Mouse (Mus musculus): Measurements from ENCODE around the gene Aspscr1. TPM values are rescaled to one million over a fixed set of nuclear protein-coding genes. Genes with fewer than 3 reads are reported as not detected.

Gene Aspscr1
- 144 and 145 TPM in 2 replicates for polyA plus RNA-seq (2015; fragmentation: Nextera tagmentation; extraction: Ambion mirVana)

DNA sequence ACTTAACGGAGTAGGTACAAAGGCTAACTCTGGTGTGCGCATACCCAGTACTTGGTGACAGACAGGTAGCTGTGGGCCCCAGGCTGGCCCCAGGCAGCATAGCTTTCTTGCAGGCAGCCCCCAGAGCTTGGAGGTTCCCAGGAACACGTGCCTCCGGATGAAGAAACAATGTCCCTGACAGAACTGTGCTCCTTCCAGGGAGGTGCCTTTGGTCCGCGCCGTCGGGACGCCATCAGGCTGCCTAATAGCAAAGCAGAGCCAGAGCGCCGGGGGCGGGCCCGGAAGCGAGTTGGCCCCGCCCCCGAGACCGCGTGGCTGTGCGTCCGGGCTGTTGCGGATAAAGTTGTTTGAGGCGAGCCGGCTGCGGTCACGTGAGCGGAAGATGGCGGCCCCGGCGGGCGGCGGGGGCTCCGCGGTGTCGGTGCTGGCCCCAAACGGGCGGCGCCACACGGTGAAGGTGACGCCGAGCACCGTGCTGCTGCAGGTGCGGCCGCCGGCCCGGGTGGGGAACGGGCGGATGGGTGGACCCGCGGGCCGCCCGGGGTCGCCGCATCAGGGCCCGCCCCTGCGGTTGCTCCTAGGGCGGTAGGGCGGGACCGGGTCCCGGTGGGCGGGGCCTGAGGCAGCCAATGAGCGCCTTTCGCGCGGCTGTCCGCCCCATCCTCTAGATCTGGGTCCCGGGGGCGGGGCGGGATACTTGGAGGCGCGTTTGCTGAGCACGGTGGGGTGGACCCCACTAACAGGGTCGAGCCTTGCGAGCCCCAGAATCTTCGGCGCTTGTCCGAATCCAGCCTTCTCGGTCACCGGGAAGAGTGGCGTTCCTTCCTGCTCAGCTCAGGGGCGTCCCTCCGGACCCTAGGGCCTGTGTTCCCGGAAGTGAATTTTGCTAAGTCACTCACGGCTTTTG is at the start of gene Aspscr1:
Gene Aspscr1 (plus strand): TSS at position 287 of the 907 bp plus-strand sequence.
- H3K9me3 ChIP-seq (replicated peaks; ENCODE audit: control insufficient read depth, low read length, poor library complexity, severe bottlenecking): no peaks in the 10 kb centered on the region
- WGBS: 2% methylated on average over 67 of the region's 83 CpGs
- peak within 1 kb of the TSS; percentile 68 for H3K4me3 ChIP-seq (ENCODE audit: low read depth, low read length)
- ATAC-seq: peak; percentile 96
- peak within 1 kb of the TSS; percentile 91 for H3K27ac ChIP-seq (ENCODE audit: low read length)
- 0 out of 2 replicates have a peak, but pooled peaks cover 6% of the 10 kb centered on the region for H3K36me3 ChIP-seq (ENCODE audit: control insufficient read depth, insufficient read depth, low read length)
- peaks cover 17% of the 10 kb centered on the region for H3K4me1 ChIP-seq (ENCODE audit: control insufficient read depth, insufficient read depth, low read length)
- H3K4me2 ChIP-seq (ENCODE audit: low read length): peak within 1 kb of the TSS; percentile 91
- no peaks in the 10 kb centered on the region for H3K27me3 ChIP-seq (ENCODE audit: control insufficient read depth, insufficient read depth, low read depth, low read length)
- H3K9ac ChIP-seq (ENCODE audit: low read depth, low read length): peak within 1 kb of the TSS; percentile 84

- 13% methylated on average over 30 of the region's 30 CpGs for WGBS
- peak overlapping the region; percentile 81 for H3K9ac ChIP-seq (ENCODE audit: low read depth, low read length)
- H3K4me1 ChIP-seq (ENCODE audit: control insufficient read depth, insufficient read depth, low read length): peaks cover 16% of the 10 kb centered on the region
- H3K4me2 ChIP-seq (ENCODE audit: low read length): peak overlapping the region; percentile 97
- H3K27ac ChIP-seq (ENCODE audit: low read length): peak overlapping the region; percentile 79
- H3K9me3 ChIP-seq (replicated peaks; ENCODE audit: control insufficient read depth, low read length, poor library complexity, severe bottlenecking): no peaks in the 10 kb centered on the region
- peak; percentile 40; the same call in 1 of the 2 replicates for ATAC-seq
- H3K4me3 ChIP-seq (ENCODE audit: low read depth, low read length): peak overlapping the region; percentile 96
- peaks cover 19% of the 10 kb centered on the region for H3K36me3 ChIP-seq (ENCODE audit: control insufficient read depth, insufficient read depth, low read length)
- H3K27me3 ChIP-seq (ENCODE audit: control insufficient read depth, insufficient read depth, low read depth, low read length): no peaks in the 10 kb centered on the region
Measured at GRCm38 (mm10) chr11:120623961-120624679, 48.7 kb upstream of the Aspscr1 start.

DNA sequence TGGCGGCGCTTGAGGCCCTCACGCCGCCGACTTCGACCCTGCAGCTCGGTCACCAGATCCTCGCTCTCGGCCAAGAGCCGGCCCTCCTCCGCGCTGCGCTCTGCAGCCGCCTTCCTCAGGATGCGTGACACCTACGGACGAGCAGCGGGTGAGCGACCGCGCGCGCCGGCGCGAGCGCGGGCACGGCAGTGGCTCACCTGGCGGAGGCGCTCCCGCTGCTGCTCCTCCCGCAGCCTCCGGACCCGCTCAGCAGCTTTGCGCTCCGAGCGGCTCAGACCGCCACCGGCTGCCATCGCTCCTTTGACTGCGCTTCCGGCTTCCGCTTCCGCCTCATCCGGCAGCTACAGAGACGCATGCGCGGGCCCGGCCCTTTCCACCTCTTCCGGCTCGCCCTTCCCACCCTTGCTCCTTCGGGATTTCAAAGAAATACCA is 48.1 kb upstream of the Aspscr1 start:
- H3K9me3 ChIP-seq (replicated peaks; ENCODE audit: control insufficient read depth, low read length, poor library complexity, severe bottlenecking): no peaks in the 10 kb centered on the region
- peak overlapping the region; percentile 81 for H3K9ac ChIP-seq (ENCODE audit: low read depth, low read length)
- ATAC-seq: peak; percentile 85
- H3K27me3 ChIP-seq (ENCODE audit: control insufficient read depth, insufficient read depth, low read depth, low read length): no peaks in the 10 kb centered on the region
- H3K4me2 ChIP-seq (ENCODE audit: low read length): peak overlapping the region; percentile 97
- peak overlapping the region; percentile 79 for H3K27ac ChIP-seq (ENCODE audit: low read length)
- WGBS: under 1% methylated on average over 43 of the region's 53 CpGs
- peaks cover 22% of the 10 kb centered on the region for H3K36me3 ChIP-seq (ENCODE audit: control insufficient read depth, insufficient read depth, low read length)
- H3K4me1 ChIP-seq (ENCODE audit: control insufficient read depth, insufficient read depth, low read length): peaks cover 17% of the 10 kb centered on the region
- peak overlapping the region; percentile 96 for H3K4me3 ChIP-seq (ENCODE audit: low read depth, low read length)

DNA sequence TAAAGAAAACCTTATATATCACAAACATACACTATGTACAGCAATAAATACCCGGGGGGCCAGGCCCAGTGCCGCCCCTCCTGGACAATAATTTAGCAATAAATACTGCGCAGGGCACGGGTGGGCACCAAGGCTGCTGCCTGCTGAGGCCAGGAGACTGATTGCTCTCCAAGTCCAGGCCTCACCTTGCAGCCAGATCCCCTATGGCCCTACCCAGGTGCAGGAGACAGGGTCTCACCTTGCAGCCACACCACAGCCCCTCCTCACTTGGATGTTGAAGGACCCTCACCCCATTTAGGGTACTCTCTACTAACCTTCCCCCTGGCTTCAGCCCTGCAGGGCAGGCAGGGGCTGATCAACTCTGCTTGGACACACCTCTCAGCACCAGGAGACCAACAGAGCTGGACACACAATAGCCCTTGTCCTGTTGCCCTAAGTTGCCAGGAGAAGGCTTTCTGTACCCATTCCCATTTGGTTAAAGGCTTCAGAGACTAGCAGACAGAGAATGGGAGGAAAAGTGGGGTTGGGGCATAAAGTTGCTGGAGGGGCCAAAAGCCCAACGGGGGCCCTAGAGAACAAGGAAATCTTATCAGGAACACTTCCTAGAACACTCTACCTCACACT is 47.5 kb upstream of the Aspscr1 start, which contains the start of gene Sirt7:
Gene Sirt7 (minus strand): TSS at position 89 of the 624 bp plus-strand sequence.
- WGBS: 19% methylated on average over 5 of the region's 5 CpGs
- Histone ChIP-seq H3K4me2 (ENCODE audit: low read length) (peak within 1 kb of the TSS; percentile 97), H3K4me3 (ENCODE audit: low read depth, low read length) (peak within 1 kb of the TSS; percentile 96), H3K36me3 (ENCODE audit: control insufficient read depth, insufficient read depth, low read length) (peaks cover 17% of the 10 kb centered on the region), H3K9ac (ENCODE audit: low read depth, low read length) (peak within 1 kb of the TSS; percentile 81), H3K4me1 (ENCODE audit: control insufficient read depth, insufficient read depth, low read length) (peaks cover 23% of the 10 kb centered on the region), H3K27ac (ENCODE audit: low read length) (peak within 1 kb of the TSS; percentile 79), H3K27me3 (ENCODE audit: control insufficient read depth, insufficient read depth, low read depth, low read length) (no peaks in the 10 kb centered on the region), H3K9me3 (replicated peaks; ENCODE audit: control insufficient read depth, low read length, poor library complexity, severe bottlenecking) (no peaks in the 10 kb centered on the region)
- peak; percentile 41 for ATAC-seq

DNA sequence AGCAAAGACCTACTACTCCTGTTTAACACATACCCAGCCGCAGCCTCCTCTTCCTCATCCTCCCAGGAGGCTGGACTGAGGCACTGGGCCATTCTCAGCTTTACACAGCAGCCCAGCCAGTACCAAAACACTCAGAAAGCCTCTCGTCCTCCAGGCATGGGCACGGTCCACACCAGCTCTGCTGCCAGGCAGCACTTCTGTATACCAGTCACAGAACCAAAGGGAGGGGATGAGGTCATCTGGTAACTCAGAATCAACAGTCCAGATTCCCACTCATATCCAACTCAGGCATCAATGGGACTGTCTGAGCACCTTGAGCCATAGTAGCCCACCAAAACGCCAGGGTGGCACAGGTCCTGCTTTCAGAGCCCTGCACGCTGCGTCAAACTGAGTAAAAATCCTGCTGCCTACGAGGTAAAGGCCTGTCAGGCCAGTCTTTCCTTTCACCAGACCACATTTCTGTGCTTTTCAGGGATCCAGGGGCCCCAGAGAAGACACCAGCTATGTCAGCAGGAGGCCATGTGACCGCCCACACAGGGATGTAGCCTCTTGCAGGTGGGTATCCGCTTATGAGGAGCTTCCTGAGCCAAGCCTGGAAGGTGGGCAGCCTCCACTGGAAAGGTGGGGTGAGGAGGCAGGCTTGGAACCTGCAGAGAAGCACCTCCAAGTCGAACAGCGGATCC is 45.8 kb upstream of the Aspscr1 start:
- Histone ChIP-seq H3K9me3 (replicated peaks; ENCODE audit: control insufficient read depth, low read length, poor library complexity, severe bottlenecking) (no peaks in the 10 kb centered on the region), H3K27ac (ENCODE audit: low read length) (no peak overlapping the region), H3K4me3 (ENCODE audit: low read depth, low read length) (no peak overlapping the region), H3K4me2 (ENCODE audit: low read length) (no peak overlapping the region), H3K9ac (ENCODE audit: low read depth, low read length) (no peak overlapping the region), H3K4me1 (ENCODE audit: control insufficient read depth, insufficient read depth, low read length) (peaks cover 40% of the 10 kb centered on the region), H3K27me3 (ENCODE audit: control insufficient read depth, insufficient read depth, low read depth, low read length) (no peaks in the 10 kb centered on the region), H3K36me3 (ENCODE audit: control insufficient read depth, insufficient read depth, low read length) (peaks cover 7% of the 10 kb centered on the region)
- 93% methylated on average over 11 of the region's 11 CpGs for whole genome bisulfite sequencing
- ATAC-seq: no peak

DNA sequence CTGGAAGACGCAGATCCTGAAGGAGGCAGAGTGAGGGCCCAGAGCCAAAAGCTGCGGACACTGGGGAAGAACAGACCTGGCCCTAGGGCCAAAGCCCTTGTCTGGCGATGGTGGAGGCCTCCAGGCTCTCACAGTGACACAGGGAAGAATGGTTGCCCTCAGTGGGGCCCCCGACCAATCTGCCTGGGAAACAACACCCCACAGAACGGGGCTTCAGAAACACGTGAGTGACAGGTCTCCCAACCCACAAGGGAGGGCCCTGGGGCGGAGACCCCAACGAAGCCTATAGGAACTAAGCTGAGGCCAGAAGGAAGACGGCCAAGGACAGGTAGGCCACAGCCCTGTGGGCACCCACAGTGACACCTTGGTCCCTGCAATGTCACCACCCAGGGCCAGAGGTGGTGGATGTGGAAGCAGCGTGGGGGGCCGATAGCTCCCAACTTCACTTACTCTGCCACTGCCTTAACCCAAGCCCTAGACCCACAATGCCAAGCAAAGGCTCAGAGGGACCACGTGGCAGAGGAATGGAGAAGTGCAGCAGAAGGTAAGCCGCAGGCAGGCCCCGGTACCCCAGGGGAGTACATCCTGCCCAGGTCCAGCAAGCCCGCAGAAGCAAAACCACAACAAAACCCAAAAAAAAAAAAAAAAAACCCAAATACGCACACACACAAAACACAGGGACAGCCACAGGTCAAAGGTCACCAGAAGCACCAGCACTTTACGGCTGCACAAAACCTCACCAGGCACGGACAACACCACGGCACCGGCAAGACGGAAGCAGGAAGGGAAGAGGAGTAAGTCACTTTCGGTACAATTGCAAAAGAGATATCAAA is 45.1 kb upstream of the Aspscr1 start:
- Histone ChIP-seq H3K4me1 (ENCODE audit: control insufficient read depth, insufficient read depth, low read length) (peaks cover 46% of the 10 kb centered on the region), H3K4me2 (ENCODE audit: low read length) (no peak overlapping the region), H3K9me3 (replicated peaks; ENCODE audit: control insufficient read depth, low read length, poor library complexity, severe bottlenecking) (no peaks in the 10 kb centered on the region), H3K9ac (ENCODE audit: low read depth, low read length) (no peak overlapping the region), H3K27me3 (ENCODE audit: control insufficient read depth, insufficient read depth, low read depth, low read length) (no peaks in the 10 kb centered on the region), H3K36me3 (ENCODE audit: control insufficient read depth, insufficient read depth, low read length) (peaks cover 6% of the 10 kb centered on the region), H3K27ac (ENCODE audit: low read length) (no peak overlapping the region), H3K4me3 (ENCODE audit: low read depth, low read length) (no peak overlapping the region)
- ATAC-seq: no peak
- 83% methylated on average over 22 of the region's 22 CpGs for WGBS

- WGBS: 94% methylated on average over 23 of the region's 23 CpGs
- Histone ChIP-seq H3K36me3 (ENCODE audit: control insufficient read depth, insufficient read depth, low read length) (peaks cover 6% of the 10 kb centered on the region), H3K27me3 (ENCODE audit: control insufficient read depth, insufficient read depth, low read depth, low read length) (no peaks in the 10 kb centered on the region), H3K4me2 (ENCODE audit: low read length) (no peak overlapping the region), H3K9me3 (replicated peaks; ENCODE audit: control insufficient read depth, low read length, poor library complexity, severe bottlenecking) (no peaks in the 10 kb centered on the region), H3K9ac (ENCODE audit: low read depth, low read length) (no peak overlapping the region), H3K4me1 (ENCODE audit: control insufficient read depth, insufficient read depth, low read length) (peaks cover 41% of the 10 kb centered on the region), H3K27ac (ENCODE audit: low read length) (no peak overlapping the region), H3K4me3 (ENCODE audit: low read depth, low read length) (no peak overlapping the region)
- ATAC-seq: no peak
Measured at GRCm38 (mm10) chr11:120628601-120629340, 44.0 kb upstream of the Aspscr1 start.

All from midbrain, embryonic 16.5 days (tissue).